Mouse (Mus musculus) CH12.LX (cell line): ENCODE measurements around the gene Ston2. TPM values are rescaled to one million over a fixed set of nuclear protein-coding genes. Genes with fewer than 3 reads are reported as not detected.

Experiments used
- DNase-seq: peaks from one replicate; pipeline ENCODE4 v3.0.0-alpha.2; 2013; ENCODE audit errors: extremely low read depth
- H3K27ac ChIP-seq: 2 replicates; pipeline ENCODE4 v1.5.1; 2012; ENCODE audit warnings: low read depth, mild to moderate bottlenecking, control low read depth, moderate library complexity; ENCODE audit not compliant: insufficient read depth
- H3K27me3 ChIP-seq: replicated peaks from 2 replicates; pipeline ENCODE3; 2012; ENCODE audit warnings: inconsistent platforms
- H3K36me3 ChIP-seq, 2 experiments: replicated peaks in 1 of 2; 2 replicates each; pipeline versions ENCODE3 to v1.6.1; 2012; ENCODE audit warnings: inconsistent platforms in 1 of 2, low read length in 1 of 2, mild to moderate bottlenecking in 1 of 2, mixed read lengths in 1 of 2, moderate library complexity in 1 of 2; ENCODE audit not compliant: control insufficient read depth in 1 of 2, insufficient read depth in 1 of 2
- H3K4me1 ChIP-seq, 2 experiments: 2 replicates each; pipeline ENCODE4 v1.6.1; 2012; ENCODE audit warnings: inconsistent platforms in 1 of 2, moderate library complexity in 1 of 2; ENCODE audit not compliant: insufficient read depth in 2 of 2, control insufficient read depth in 1 of 2
- H3K4me2 ChIP-seq: 2 replicates; pipeline ENCODE4 v1.6.1; 2012; ENCODE audit warnings: low read depth, mild to moderate bottlenecking, control low read depth; ENCODE audit not compliant: poor library complexity, insufficient read depth, severe bottlenecking
- H3K4me3 ChIP-seq, 3 experiments: fragments of 150-350 bp in 1 of 3; sonication (generic) in 1 of 3; replicated peaks in 1 of 3; 2 replicates each; pipeline versions ENCODE3 to v1.5.1; 2011 to 2012; ENCODE audit warnings: low read depth in 2 of 3, low read length in 2 of 3, mild to moderate bottlenecking in 2 of 3, moderate library complexity in 2 of 3, control low read depth in 1 of 3, improper control_type of control experiment in 1 of 3, inconsistent platforms in 1 of 3, mixed read lengths in 1 of 3; ENCODE audit not compliant: poor library complexity in 1 of 3
- H3K79me2 ChIP-seq: replicated peaks from 2 replicates; pipeline ENCODE4 v1.6.1; 2012; ENCODE audit warnings: mild to moderate bottlenecking, moderate library complexity; ENCODE audit not compliant: control insufficient read depth, poor library complexity, insufficient read depth, severe bottlenecking; ENCODE audit errors: extremely low read depth
- H3K9ac ChIP-seq: 2 replicates; pipeline ENCODE4 v1.6.1; 2012; ENCODE audit warnings: low read depth, mild to moderate bottlenecking, control low read depth, moderate library complexity; ENCODE audit not compliant: insufficient read depth
- H3K9me3 ChIP-seq: replicated peaks from 2 replicates; pipeline ENCODE3; 2012; ENCODE audit warnings: low read length, inconsistent platforms, mixed read lengths
- CHD2 ChIP-seq: IDR thresholded peaks from 2 replicates; pipeline ENCODE4 v1.6.1; 2011; ENCODE audit warnings: low read length, improper control_type of control experiment
- EP300 ChIP-seq: IDR thresholded peaks from 2 replicates; pipeline ENCODE4 v1.6.1; 2011; ENCODE audit warnings: low read length, improper control_type of control experiment
- GABPA ChIP-seq: IDR thresholded peaks from 2 replicates; pipeline ENCODE4 v1.6.1; 2012; ENCODE audit warnings: low read depth, low read length, improper control_type of control experiment, inconsistent platforms; ENCODE audit not compliant: insufficient replicate concordance
- JUN ChIP-seq: IDR thresholded peaks from 2 replicates; pipeline ENCODE4 v1.6.1; 2011; ENCODE audit warnings: low read depth, mild to moderate bottlenecking, low read length, improper control_type of control experiment, moderate library complexity; ENCODE audit not compliant: insufficient read depth
- JUND ChIP-seq: conservative IDR thresholded peaks from 2 replicates; pipeline ENCODE4 v1.6.1; 2011; ENCODE audit warnings: low read depth, low read length, improper control_type of control experiment
- MAFK ChIP-seq: IDR thresholded peaks from 2 replicates; pipeline ENCODE4 v1.6.1; 2011; ENCODE audit warnings: low read length, improper control_type of control experiment; ENCODE audit not compliant: insufficient replicate concordance
- MAZ ChIP-seq: IDR thresholded peaks from 2 replicates; pipeline ENCODE4 v1.6.1; 2012; ENCODE audit warnings: low read depth, mild to moderate bottlenecking, inconsistent platforms, low read length, improper control_type of control experiment, moderate library complexity
- MEF2A ChIP-seq: IDR thresholded peaks from 2 replicates; pipeline ENCODE4 v1.6.1; 2014; ENCODE audit warnings: low read depth, mild to moderate bottlenecking, inconsistent platforms, low read length, improper control_type of control experiment, borderline replicate concordance
- NRF1 ChIP-seq: IDR thresholded peaks from 2 replicates; pipeline ENCODE4 v1.6.1; 2014; ENCODE audit warnings: low read depth, mild to moderate bottlenecking, inconsistent platforms, low read length, improper control_type of control experiment, moderate library complexity
- PAX5 ChIP-seq: IDR thresholded peaks from 2 replicates; pipeline ENCODE4 v1.6.1; 2012; ENCODE audit warnings: low read length, inconsistent platforms, mixed read lengths
- SMC3 ChIP-seq: IDR thresholded peaks from 2 replicates; pipeline ENCODE4 v1.6.1; 2011; ENCODE audit warnings: low read depth, low read length, improper control_type of control experiment
- TBP ChIP-seq: conservative IDR thresholded peaks from 2 replicates; pipeline ENCODE4 v1.6.1; 2011; ENCODE audit warnings: low read depth, low read length, improper control_type of control experiment
- UBTF ChIP-seq: IDR thresholded peaks from 2 replicates; pipeline ENCODE4 v1.6.1; 2012; ENCODE audit warnings: low read depth, mild to moderate bottlenecking, inconsistent platforms, low read length, improper control_type of control experiment, moderate library complexity
- USF1 ChIP-seq: IDR thresholded peaks from 2 replicates; pipeline ENCODE4 v1.6.1; 2014; ENCODE audit warnings: low read depth, mild to moderate bottlenecking, inconsistent platforms, low read length, improper control_type of control experiment
- USF2 ChIP-seq: conservative IDR thresholded peaks from 2 replicates; pipeline ENCODE4 v1.6.1; 2011; ENCODE audit warnings: low read depth, low read length, improper control_type of control experiment
- dilution Hi-C: fragments of 300-500 bp; cut with MboI; formaldehyde crosslinking; loops from 2 replicates; pipeline ENCODE4 v1.14.3; 2020; ENCODE audit warnings: low sequenced_read_pairs; ENCODE audit not compliant: extremely low pct_unique_long_range_greater_than_20kb, extremely low pct_ligation_motif_present
- in situ Hi-C: fragments of 300-500 bp; cut with MboI; formaldehyde crosslinking; loops from 3 replicates; pipeline ENCODE4 v1.14.3; 2019; ENCODE audit warnings: low sequenced_read_pairs, low pct_ligation_motif_present, low pct_unique_long_range_greater_than_20kb, mixed read lengths
- polyA plus RNA-seq: library from polyadenylated mRNA; unstranded; fragments of >175 nt; gene quantifications from 2 replicates; pipeline ENCODE4 v1.2.1, GENCODE M21; 2012; ENCODE audit warnings: low read depth; ENCODE audit not compliant: insufficient read length
- total RNA-seq, 2 experiments: library from RNA; depleted of rRNA; stranded (reverse); fragments of 300-350 nt in 1 of 2; fragments of >200 nt in 1 of 2; gene quantifications; 2 replicates each; pipeline ENCODE4 v1.2.3; 2012 to 2014

Gene Ston2
- total and polyA plus RNA-seq, 3 experiments: 0.21 to 0.34 TPM; not detected in 1

- in situ Hi-C loops: no loop called here
- H3K4me1 ChIP-seq: peaks cover 3 to 8% of the 10 kb centered on the region in 2 experiments
- H3K79me2 ChIP-seq: no peaks in the 10 kb centered on the region
- H3K4me2 ChIP-seq: no peak overlapping the region
- H3K9ac ChIP-seq: no peak overlapping the region
- H3K4me3 ChIP-seq: no peak overlapping the region
- no peaks in the 10 kb centered on the region for H3K9me3 ChIP-seq
- dilution Hi-C loops: no loop called here
- no peak overlapping the region for H3K27ac ChIP-seq
- no peak for DNase-seq
- peaks cover 17% of the 10 kb centered on the region for H3K27me3 ChIP-seq
- no peaks in the 10 kb centered on the region for H3K36me3 ChIP-seq
- TF ChIP-seq MEF2A: no peak
Measured at GRCm38 (mm10) chr12:91754606-91755005, 33.6 kb downstream of the Ston2 start.

GRCm38 (mm10) chr12:91752711-91753110, 35.5 kb downstream of the Ston2 start:
- H3K9ac ChIP-seq: no peak overlapping the region
- H3K4me3 ChIP-seq: no peak overlapping the region
- no peak for TF ChIP-seq UBTF
- TF ChIP-seq EP300: no peak
- TF ChIP-seq JUND: no peak
- no peak for TF ChIP-seq CHD2
- TF ChIP-seq USF2: no peak
- TF ChIP-seq MAZ: no peak
- TF ChIP-seq TBP: no peak
- no peak for TF ChIP-seq SMC3
- TF ChIP-seq PAX5: no peak
- no peak for TF ChIP-seq NRF1
- no peak for TF ChIP-seq GABPA
- TF ChIP-seq USF1: no peak
- TF ChIP-seq MEF2A: no peak
- no peak for TF ChIP-seq MAFK
- TF ChIP-seq JUN: no peak
- peaks cover 9% of the 10 kb centered on the region for H3K27me3 ChIP-seq
- dilution Hi-C loops: no loop called here
- DNase-seq: no peak
- in situ Hi-C loops: no loop called here
- H3K79me2 ChIP-seq: no peaks in the 10 kb centered on the region
- H3K4me2 ChIP-seq: no peak overlapping the region
- H3K4me1 ChIP-seq: peaks cover 3 to 8% of the 10 kb centered on the region in 2 experiments
- no peaks in the 10 kb centered on the region for H3K9me3 ChIP-seq
- no peak overlapping the region for H3K27ac ChIP-seq
- H3K36me3 ChIP-seq: no peaks in the 10 kb centered on the region
